Mouse (Mus musculus) gastrocnemius, postnatal 36 days (tissue): Measurements from ENCODE around the gene Olfr1082. TPM values are rescaled to one million over a fixed set of nuclear protein-coding genes. Genes with fewer than 3 reads are reported as not detected.
"Not testable (repeated sequence)": the region's sequence is repeated elsewhere in the genome, so short reads cannot be mapped to it uniquely, and the experiment has no call there.

Source experiments
- DNase-seq, 2 experiments: peaks; one replicate each; pipeline ENCODE4 v3.0.0; 2022
- intact Hi-C: fragments of 180-260 bp; cut with DNase I; formaldehyde crosslinking; loops from one replicate; pipeline ENCODE4 v1.15.1; 2025
- long read RNA-seq, 2 experiments: library from polyadenylated mRNA; stranded (forward); transcript quantifications; one replicate each; pipeline ENCODE4 v2.0.0; 2021
- total RNA-seq, 2 experiments: library from RNA; stranded (reverse); gene quantifications; 2 replicates each; pipeline ENCODE4 v1.2.3; 2021

The Olfr1082 gene
- total RNA-seq: not detected
- long read RNA-seq, experiment 1: 0 reads
- long read RNA-seq, experiment 2: 0 reads

- intact Hi-C loops, DNase-seq: not testable (repeated sequence)
Observed at GRCm38 (mm10) chr2:86598866-86599265, at the start of gene Olfr1082. Gene Olfr1082 (minus strand): TSS chr2:86598966.

- intact Hi-C loops, DNase-seq: not testable (repeated sequence)
Observed at GRCm38 (mm10) chr2:86639625-86640024, 40.9 kb upstream of the Olfr1082 start, which contains the start of gene Olfr1084. Gene Olfr1084 (minus strand): TSS chr2:86639725.

GRCm38 (mm10) chr2:86558135-86558534 is 40.6 kb downstream of the Olfr1082 start, which contains the start of gene Olfr1080:
Gene Olfr1080 (minus strand): TSS chr2:86558235.
- intact Hi-C loops, DNase-seq: not testable (repeated sequence)

Other genes starting within 250 kb of the Olfr1082 start
- gene Olfr1055, start 248.7 kb downstream of the Olfr1082 start, total RNA-seq: not detected
- not detected for gene Olfr1056, start 236.5 kb downstream of the Olfr1082 start, total RNA-seq
- not detected for gene Olfr1057, start 220.6 kb downstream of the Olfr1082 start, total RNA-seq
- gene Olfr1058, start 210.4 kb downstream of the Olfr1082 start, total RNA-seq: not detected
- not detected for gene Olfr1061, start 184.9 kb downstream of the Olfr1082 start, total RNA-seq
- not detected for gene Olfr1062, start 172.2 kb downstream of the Olfr1082 start, total RNA-seq
- gene Olfr1065, start 148.4 kb downstream of the Olfr1082 start, total RNA-seq: not detected
- gene Olfr1066, start 142.7 kb downstream of the Olfr1082 start, total RNA-seq: not detected
- not detected for gene Olfr228, start 111.6 kb downstream of the Olfr1082 start, total RNA-seq
- not detected for gene Olfr1076, start 90.5 kb downstream of the Olfr1082 start, total RNA-seq
- gene Olfr1079, start 56.5 kb downstream of the Olfr1082 start, total RNA-seq: not detected
- not detected for gene Olfr1080, start 40.7 kb downstream of the Olfr1082 start, total RNA-seq
- gene Olfr1084, start 40.8 kb upstream of the Olfr1082 start, total RNA-seq: not detected
- not detected for gene Olfr1085, start 63.1 kb upstream of the Olfr1082 start, total RNA-seq
- not detected for gene Olfr1086, start 81.1 kb upstream of the Olfr1082 start, total RNA-seq
- gene Olfr1087, start 99.4 kb upstream of the Olfr1082 start, total RNA-seq: not detected
- gene Olfr1089, start 134.7 kb upstream of the Olfr1082 start, total RNA-seq: not detected
- not detected for gene Olfr1090, start 160.0 kb upstream of the Olfr1082 start, total RNA-seq
- gene Olfr1093, start 183.5 kb upstream of the Olfr1082 start, total RNA-seq: not detected
- gene Olfr141, start 211.1 kb upstream of the Olfr1082 start, total RNA-seq: not detected
- not detected for gene Olfr1094, start 225.7 kb upstream of the Olfr1082 start, total RNA-seq